Mouse (Mus musculus) myocyte (in vitro differentiated cells): Measurements from ENCODE around the gene Trim11.

Experiments used
- CEBPB ChIP-seq: IDR thresholded peaks from 2 replicates; pipeline ENCODE4 v1.6.1; 2011; ENCODE audit warnings: mild to moderate bottlenecking, moderate library complexity; ENCODE audit not compliant: poor library complexity, insufficient read depth, severe bottlenecking
- E2F4 ChIP-seq: IDR thresholded peaks from one replicate; pipeline ENCODE4 v1.6.1; 2011; ENCODE audit warnings: mild to moderate bottlenecking, control low read depth, moderate library complexity; ENCODE audit not compliant: insufficient read depth
- MAX ChIP-seq: IDR thresholded peaks from one replicate; pipeline ENCODE4 v1.6.1; 2011; ENCODE audit warnings: low read depth, mild to moderate bottlenecking, control low read depth
- MYOD1 ChIP-seq, 3 experiments: IDR thresholded peaks; one replicate each; pipeline ENCODE4 v1.6.1; 2011; ENCODE audit warnings: control low read depth in 2 of 3, low read depth in 2 of 3, mild to moderate bottlenecking in 2 of 3, moderate library complexity in 1 of 3; ENCODE audit not compliant: insufficient read length in 2 of 3, control insufficient read depth in 1 of 3
- MYOG ChIP-seq, 3 experiments: IDR thresholded peaks; one replicate each; pipeline ENCODE4 v1.6.1; 2011; ENCODE audit warnings: control low read depth in 2 of 3, low read depth in 2 of 3, mild to moderate bottlenecking in 2 of 3; ENCODE audit not compliant: insufficient read length in 2 of 3, control insufficient read depth in 1 of 3, insufficient read depth in 1 of 3
- POLR2A ChIP-seq: IDR thresholded peaks from one replicate; pipeline ENCODE4 v1.6.1; 2011; ENCODE audit warnings: low read depth, mild to moderate bottlenecking, control low read depth, moderate library complexity; ENCODE audit not compliant: insufficient read length
- POLR2AphosphoS2 ChIP-seq: IDR thresholded peaks from one replicate; pipeline ENCODE4 v1.6.1; 2011; ENCODE audit warnings: low read depth, control low read depth; ENCODE audit not compliant: insufficient read length
- REST ChIP-seq: IDR thresholded peaks from one replicate; pipeline ENCODE4 v1.6.1; 2011; ENCODE audit warnings: mild to moderate bottlenecking, control low read depth, moderate library complexity; ENCODE audit not compliant: insufficient read depth, insufficient read length
- SRF ChIP-seq: IDR thresholded peaks from one replicate; pipeline ENCODE4 v1.6.1; 2011; ENCODE audit warnings: low read depth; ENCODE audit not compliant: control insufficient read depth, insufficient read length
- TCF12 ChIP-seq: IDR thresholded peaks from one replicate; pipeline ENCODE4 v1.6.1; 2011; ENCODE audit warnings: mild to moderate bottlenecking, control low read depth; ENCODE audit not compliant: poor library complexity, insufficient read depth, severe bottlenecking
- TCF3 ChIP-seq: IDR thresholded peaks from one replicate; pipeline ENCODE4 v1.6.1; 2011; ENCODE audit warnings: low read depth, control low read depth; ENCODE audit not compliant: insufficient read length
- USF1 ChIP-seq: IDR thresholded peaks from one replicate; pipeline ENCODE4 v1.6.1; 2011; ENCODE audit warnings: low read depth, mild to moderate bottlenecking, control low read depth, moderate library complexity

GRCm38 (mm10) chr11:58955868-58956257 lies 22.0 kb upstream of the Trim11 start:
- TF ChIP-seq TCF12 (no peak), POLR2A (no peak), CEBPB (no peak), POLR2AphosphoS2 (no peak), MYOG (IDR thresholded peaks at IDR 0.05; ENCODE audit: control insufficient read depth in 1 of 3, insufficient read depth in 1 of 3, insufficient read length in 2 of 3, low read depth in 2 of 3) (no peak), TCF3 (no peak), USF1 (no peak), REST (no peak), MAX (no peak), E2F4 (no peak), MYOD1 (IDR thresholded peaks at IDR 0.05; ENCODE audit: control insufficient read depth in 1 of 3, insufficient read length in 2 of 3, low read depth in 2 of 3) (no peak), SRF (no peak)
